Mouse (Mus musculus) left cerebral cortex, postnatal 25 days (tissue): ENCODE data around the gene Crat. TPM values are rescaled to one million over a fixed set of nuclear protein-coding genes. Genes with fewer than 3 reads are reported as not detected.
A peak's percentile ranks its signal among the peaks of the same experiment; 100 is the strongest.
"Not testable (repeated sequence)": the region's sequence is repeated elsewhere in the genome, so short reads cannot be mapped to it uniquely, and the experiment has no call there.

ENCODE experiments used
- DNase-seq, 2 experiments: peaks; one replicate each; pipeline ENCODE4 v3.0.0; 2022; ENCODE audit warnings: low spot score in 2 of 2, mixed read lengths in 1 of 2
- intact Hi-C: fragments of 180-260 bp; cut with DNase I; formaldehyde crosslinking; loops from one replicate; pipeline ENCODE4 v1.15.1; 2025
- total RNA-seq, 2 experiments: library from RNA; stranded (reverse); gene quantifications; 2 replicates each; pipeline ENCODE4 v1.2.3; 2021

Gene Crat
- total RNA-seq, 2 experiments from 2014 or later = 48.4 to 50.7 TPM

DNA sequence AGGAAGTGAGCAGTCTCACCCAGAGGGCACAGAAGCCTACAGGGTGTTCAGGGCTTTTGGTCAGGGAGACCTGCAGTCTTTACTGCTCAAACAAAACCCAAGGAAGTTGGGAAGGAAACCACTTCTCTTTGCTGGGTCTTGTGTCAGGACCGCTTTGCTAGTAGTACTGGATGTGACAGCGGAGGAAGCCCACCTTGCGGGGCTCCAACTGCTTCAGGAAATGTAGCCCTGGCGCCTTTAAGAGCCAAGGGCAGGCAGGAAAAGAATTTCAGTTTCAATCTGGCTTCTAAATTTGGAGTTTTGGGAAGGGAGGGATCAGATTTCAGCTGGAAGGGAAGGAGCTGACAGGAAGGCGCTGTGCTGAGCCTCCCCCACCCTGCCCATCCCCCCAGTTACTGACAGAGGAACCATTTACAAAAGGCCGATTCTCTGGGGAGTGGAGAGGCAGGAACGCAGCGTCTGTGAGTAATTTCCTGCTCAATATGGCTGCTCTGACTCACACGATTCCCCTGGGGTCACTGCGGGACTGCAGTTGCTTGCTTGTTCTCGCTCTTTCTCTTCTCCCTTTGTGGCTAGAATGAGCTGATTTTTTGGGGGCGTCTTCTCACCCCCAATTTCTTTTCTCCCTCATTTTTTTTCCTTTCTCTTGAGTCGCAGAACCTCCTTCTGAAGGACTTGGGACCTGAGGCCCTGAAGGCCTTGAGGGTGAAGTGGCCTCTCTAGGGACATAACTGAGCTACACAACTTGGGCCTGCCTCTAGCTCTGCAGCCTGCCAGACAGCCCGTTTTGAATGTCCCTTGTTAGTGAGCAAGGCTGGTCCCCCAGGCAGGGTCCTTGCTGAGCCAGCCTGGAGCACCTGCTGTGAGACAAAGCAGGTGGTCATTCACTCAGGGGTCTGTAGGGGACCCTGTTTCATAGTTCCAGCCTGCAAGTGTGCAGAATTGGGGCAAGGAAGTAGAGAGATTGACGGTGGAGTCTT is 26.2 kb upstream of the Crat start:
- peak; percentile 70 to 91 for DNase-seq

DNA sequence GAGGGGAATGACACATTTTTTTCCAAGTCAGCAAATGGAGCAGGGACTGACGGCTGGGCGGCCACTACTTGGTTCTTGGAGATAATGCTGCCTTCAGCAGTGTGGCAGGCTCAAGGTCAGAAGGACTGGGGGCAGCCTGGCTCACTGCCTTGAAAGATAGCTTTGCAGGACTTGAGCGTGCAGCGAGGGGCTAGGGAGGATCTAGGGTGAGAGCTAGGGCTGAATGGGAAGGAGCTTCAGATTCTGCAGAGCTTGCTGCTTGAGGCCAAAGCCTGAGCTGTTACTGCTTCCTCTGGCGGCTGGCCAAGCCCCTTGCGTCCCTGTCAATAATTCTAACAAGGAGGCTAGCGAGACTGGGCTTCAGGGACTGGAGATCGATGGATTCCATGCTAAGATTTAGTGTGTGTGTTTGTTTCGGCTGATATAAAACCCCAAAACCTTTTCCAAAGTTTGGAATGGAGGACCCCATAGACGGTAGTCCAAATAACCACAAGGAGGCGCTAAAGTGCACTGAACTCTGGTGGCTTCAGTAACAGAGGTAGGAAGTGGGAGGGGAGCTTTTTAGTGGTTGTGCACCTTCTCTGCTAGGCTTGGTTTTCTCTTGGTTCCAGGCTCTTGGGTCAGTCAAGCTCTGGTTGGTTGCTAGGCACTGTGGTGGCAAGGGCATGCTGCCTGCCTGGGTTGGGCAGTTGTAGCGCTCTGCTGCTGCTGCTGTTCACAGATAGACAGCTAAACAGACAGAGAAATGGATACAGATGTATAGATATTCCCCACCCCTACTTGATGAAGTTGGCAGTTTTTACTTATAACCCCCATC is 25.3 kb upstream of the Crat start:
- DNase-seq = peak; percentile 68 to 80
- intact Hi-C loops = loop anchor here (2.0 kb wide), 1 partner anchor 30 kb away; no protein-coding TSS in a partner anchor

More for the DNA sequence above, 26.2 kb upstream of the Crat start:
- intact Hi-C loops = loop anchor here (2.0 kb wide), 1 partner anchor 29 kb away; no protein-coding TSS in a partner anchor

DNA sequence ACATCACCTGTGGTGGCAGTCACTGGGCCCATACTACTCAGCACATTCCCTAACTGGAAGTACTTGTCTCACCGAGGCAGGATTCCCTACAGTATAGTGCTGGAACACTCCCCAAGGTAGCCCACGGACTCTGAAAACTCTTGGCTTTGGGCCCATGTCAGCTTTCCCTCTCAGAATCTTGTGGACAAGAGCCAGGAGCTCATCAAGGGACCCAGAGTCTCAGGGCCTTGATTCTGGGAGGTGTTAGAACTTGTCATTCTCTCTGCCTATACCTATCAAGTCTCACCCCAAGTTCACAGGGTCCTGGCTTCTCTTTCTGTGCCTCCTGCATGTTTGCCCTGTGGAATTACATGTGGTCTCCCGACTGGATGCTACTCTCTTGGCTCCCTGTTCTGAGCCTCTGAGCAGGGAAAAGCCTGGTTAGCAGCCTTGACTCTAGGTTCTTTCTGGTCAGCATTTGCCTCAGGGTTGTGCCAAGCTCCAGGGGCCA is 24.6 kb upstream of the Crat start:
- intact Hi-C loops = loop anchor here (2.0 kb wide), 1 partner anchor 31 kb away; no protein-coding TSS in a partner anchor
- DNase-seq = no peak

DNA sequence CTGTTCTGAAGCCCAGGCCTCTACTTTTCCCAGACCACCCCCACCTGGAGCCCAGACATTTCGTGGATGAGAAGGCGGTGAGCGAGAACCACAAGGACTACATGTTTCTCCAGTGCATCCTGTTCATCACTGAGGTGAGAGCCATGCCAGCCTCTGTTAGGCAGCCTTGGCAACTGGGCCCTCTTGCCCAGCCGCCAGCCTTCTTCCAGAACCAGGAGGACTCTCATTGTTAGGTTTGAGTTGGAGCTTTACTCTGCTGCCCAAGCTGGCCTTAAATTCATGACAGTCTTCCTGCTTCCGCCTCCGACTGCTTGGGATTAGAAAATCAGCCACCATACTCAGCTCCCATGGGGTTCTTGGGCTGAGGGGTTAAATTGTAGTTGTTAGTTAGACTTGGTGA is 24.0 kb upstream of the Crat start:
- no peak for DNase-seq
- intact Hi-C loops = loop anchor here (2.0 kb wide), 2 partner anchors 31 to 495 kb away; no protein-coding TSS in a partner anchor

DNA sequence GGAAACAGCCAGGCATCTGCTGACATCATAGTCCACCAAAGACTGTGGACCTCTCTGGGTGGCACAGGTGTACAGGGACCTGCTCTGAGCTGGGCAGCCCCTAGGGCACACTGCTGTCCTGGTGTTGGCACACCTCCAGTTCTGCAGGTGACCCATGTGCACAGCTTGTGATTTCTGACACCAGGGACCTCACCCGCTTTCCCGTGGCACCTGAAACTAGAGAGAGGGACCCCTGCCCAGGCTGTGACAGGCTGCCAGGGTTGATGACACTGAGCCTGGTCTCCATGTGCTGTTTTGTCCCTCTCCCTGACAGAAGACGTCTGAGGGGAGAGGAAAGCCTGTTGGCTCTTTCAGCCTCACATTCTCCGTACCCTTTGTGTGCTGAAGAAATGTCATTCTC is 22.2 kb upstream of the Crat start:
- no peak for DNase-seq
- intact Hi-C loops = loop anchor here (2.0 kb wide), 1 partner anchor 497 kb away; no protein-coding TSS in a partner anchor

DNA sequence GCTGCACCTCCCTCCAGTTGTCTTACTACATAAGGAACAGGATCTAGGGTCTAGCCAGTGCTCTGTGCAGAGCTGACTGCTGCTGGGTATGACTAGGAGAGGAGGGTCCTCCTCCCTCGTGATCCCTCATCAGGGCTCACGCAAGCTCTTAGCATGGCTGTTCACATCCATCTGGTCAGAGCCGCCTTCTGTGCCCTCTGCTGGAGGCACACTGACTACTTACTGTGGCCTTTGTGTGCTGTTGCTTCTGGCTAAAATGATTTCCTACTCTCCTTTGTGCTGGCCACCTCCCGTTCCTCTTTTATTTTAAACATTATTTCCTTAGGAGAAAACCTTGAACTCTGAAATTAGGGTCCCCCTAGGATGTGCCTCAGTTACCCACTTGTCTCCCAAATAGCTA is 21.2 kb upstream of the Crat start:
- intact Hi-C loops = loop anchor here (1.0 kb wide), 1 partner anchor 357 kb away; no protein-coding TSS in a partner anchor

DNA sequence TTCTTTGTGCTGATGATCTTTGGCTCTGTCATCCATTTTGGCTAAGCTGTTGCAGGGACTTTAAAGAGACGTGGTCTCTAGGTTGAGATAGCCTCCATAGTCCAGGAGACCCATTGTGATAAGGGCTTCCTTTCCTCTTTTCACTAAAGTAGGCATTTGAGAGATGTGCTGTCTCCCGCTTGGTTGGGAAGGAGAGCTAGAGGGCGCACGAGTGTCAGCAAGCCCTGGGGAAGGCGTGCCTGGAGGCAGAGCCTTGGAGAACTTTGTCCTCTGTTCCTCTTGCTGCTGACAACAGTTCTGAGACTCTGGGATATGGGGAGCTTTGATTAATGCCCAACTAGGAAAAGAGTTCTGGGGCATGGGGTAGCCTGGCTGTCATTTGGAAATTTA is 20.5 kb upstream of the Crat start:
- intact Hi-C loops = loop anchor here (1.0 kb wide), 1 partner anchor 358 kb away; no protein-coding TSS in a partner anchor
- no peak for DNase-seq

More for the DNA sequence above, 21.2 kb upstream of the Crat start:
- DNase-seq = no peak

DNA sequence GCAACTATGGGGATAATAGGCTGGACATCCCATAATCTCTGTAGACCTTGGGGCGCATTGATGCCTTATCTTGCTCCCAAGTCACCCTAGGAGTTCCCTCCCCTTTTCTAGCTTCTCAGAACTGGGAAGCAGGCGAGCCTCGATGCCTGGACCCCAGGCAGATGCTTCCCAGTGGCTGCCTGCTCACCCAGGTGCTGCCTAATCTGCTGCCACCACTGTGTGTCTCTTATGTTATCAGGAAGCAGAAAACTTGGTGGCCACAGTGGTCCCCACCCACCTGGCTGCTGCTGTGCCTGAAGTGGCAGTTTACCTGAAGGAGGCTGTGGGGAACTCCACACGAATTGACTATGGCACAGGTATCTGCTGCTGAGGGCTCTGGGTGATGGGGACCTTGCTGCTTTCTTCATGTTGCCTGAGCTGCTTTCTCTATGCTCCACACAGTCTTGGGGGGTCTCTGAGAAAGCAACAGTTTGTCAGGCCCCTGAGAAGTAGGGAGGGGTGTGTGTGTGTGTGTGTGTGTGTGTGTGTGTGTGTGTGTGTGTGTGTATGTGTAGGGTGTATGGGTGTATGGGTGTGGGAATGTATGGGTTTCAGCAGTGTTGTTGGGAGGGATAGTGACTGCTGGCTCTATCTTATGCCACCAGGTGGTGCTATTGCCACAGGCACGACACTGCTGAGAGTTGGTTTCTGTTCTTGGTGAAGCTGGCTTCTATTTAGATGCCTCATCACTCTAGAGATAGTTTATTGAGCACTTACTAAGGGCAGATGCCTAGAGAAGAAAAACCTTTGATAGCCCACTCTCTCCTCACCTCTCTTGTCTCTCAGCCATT is 19.9 kb upstream of the Crat start:
- intact Hi-C loops = loop anchor here (1.0 kb wide), 1 partner anchor 359 kb away; no protein-coding TSS in a partner anchor
- peak; percentile 77 to 85 for DNase-seq

DNA sequence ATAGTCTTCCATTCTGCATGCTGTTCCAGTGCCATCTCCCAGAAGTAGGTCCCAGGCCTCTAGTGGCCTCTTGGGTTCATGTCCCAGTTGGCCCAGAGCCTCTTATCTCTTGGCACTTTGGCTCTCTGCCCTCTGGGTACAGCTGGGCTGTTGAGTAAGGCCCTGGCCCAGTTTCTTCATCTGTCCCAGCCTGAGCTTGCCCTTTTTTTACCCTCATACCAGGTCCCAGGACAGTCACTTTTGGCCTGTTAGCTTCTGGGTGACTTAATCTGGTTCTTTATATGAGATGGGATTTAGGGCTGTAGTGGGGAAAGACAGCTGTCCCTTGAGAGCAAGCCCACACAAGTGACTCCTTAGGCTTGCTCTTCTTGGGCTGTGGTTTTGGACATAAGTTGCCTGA is 13.5 kb upstream of the Crat start:
- no peak for DNase-seq
- intact Hi-C loops = no loop called here

DNA sequence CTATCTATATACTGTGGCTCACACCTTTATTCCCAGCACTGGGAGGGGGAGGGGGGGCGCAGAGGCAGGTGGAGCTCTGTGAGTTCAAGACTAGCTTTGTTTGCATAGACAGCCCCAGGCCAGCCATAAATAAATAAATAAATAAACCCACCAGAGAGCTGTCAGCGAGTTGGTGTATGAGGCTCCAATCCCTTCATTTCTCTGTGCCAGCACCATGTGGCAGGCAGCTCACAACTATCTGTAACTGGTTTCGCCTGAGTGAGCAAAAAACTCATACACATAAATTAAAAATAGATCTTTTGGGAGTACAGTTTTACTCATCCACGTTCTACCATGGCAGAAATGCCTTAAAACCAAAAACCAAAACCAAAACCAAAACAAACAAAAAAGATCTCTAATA is 5.8 kb upstream of the Crat start:
- intact Hi-C loops = no loop called here
- peak in 1 of 2 experiments; percentile 44 for DNase-seq

DNA sequence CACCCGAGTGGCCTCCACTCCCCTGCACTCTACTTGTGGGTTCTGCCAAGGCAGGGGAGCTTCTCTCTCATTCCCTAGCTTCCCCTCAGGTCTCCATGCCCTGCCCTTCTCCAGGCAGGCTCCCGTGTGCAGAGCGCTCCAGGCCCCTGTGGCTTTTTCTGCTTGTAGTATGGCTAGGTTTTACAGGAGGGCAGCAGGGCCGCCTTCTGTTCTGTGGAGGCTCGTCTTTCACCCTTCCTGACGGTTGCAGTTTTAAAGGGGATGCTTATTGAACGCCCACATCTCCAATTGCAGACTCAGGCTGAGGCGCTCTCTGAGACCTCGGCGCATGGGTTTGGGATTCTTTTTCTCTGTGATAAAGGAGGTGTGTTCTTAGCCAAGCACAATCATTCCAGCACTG is 3.5 kb upstream of the Crat start:
- intact Hi-C loops = no loop called here

DNA sequence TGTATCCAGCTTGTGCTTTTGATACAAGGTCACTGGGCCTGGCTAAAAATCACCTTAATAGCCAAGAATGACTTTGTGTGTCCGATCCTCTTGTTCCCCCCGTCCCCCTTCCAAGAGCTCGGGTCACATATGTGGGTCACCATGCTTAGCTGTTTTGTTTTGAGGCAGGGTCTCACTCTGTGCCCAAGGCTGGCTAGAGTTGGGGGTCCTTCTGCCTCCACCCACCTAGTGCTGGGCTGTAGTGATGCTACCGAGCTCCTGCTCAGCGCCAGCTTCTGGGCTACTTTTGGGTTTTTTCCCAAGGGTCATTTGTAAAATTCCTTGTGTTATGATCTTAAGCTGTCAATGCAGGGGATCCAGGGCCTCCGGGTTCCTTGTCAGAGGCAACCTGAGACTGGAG is 2.6 kb upstream of the Crat start:
- intact Hi-C loops = no loop called here
- no peak for DNase-seq

More for the DNA sequence above, 3.5 kb upstream of the Crat start:
- no peak for DNase-seq

DNA sequence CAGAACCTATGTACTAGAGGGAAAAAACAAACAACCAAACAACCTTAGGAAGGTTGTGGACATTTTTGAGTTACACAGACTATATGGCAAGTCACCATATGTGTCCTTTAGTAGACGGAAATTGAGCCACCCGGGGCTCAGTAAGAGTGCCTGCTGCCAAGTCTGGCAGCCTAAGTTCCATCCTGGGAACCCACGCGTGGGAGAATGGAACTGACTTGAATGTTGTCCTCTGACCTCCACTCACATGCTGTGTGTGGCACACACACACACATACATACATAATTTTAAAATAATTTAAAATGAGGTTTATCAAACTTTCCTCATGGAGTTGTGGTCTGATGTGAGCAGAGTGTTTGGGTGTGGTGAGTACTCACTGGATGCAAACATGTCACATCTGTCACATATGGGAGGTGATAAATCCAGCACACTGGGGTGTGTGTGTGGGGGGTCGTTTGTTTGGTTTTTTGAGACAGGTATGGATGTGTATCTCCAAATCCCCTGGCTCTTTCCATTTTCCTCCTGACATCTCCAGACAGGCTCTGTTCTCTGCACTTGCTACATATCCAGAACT is 2.1 kb upstream of the Crat start:
- DNase-seq = no peak
- intact Hi-C loops = no loop called here

DNA sequence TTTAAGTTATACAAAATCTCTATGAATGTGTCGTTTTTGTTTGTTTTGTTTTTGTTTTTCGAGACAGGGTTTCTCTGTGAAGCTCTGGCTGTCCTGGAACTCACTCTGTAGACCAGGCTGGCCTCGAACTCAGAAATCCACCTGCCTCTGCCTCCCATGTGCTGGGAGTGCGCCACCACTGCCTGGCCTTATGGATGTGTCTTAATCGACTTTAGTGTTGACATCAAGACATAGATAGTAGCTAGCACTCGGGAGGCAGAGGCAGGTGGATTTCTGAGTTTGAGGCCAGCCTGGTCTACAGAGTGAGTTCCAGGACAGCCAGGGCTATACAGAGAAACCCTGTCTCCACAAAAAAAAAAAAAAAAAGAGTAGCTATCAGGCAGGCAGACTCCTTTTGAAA is 1.5 kb upstream of the Crat start:
- DNase-seq, intact Hi-C loops: not testable (repeated sequence)

DNA sequence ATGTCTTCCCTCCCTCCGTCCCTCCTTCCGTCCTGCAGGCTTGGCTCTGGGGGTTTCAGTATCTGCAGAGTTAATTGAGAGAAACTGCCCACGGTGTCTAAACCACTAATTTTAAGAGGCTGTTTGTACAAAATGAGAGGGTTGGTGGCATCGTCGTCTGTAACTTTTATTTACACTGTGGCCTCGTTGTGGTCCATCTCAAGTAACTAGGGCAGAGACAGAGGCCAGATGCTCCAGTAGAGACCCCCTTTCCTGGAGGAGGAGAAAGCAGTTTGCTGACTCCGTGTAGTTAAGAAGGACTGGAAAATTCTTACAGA is 994 bp upstream of the Crat start:
- DNase-seq = no peak
- intact Hi-C loops = no loop called here

DNA sequence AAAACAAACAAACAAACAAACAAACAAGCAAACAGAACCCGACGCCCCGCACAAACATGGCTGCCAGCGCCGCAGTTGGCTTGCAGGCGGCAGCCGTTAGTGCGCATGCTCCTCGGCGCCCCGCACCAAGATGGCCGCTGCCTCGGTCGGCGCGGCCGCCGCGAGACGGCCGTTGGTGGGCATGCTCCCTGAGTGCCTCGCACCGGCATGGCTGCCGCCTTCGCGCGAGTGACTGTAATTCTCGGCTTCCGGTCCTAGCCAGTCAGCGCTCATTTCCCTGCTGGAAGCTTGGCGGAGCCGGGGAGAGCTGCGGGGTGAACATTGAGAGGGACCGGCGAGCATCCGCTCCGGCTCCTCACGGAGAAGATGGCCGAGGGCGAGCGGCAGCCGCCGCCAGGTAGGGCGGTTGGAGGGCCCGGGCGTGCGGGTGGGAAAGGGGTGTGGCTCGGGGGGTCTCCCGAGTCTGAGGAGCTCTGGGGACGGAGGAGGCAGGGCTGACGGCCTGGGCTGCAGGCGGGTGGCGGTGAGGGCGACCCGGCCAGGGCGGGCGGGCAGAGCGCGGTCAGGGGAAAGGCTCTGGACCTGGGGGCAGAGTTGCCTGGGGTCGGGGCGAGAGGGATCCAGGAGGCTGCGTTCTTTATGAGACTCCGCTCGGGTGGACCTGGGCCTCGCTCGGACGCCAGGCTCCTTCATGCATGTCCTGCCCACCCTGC is 479 bp upstream of the Crat start, which contains the start of gene Ptpa:
Gene Ptpa (plus strand): TSS at position 104 of the 713 bp plus-strand sequence.
- DNase-seq = peak; percentile 93 to 94
- intact Hi-C loops = no loop called here

DNA sequence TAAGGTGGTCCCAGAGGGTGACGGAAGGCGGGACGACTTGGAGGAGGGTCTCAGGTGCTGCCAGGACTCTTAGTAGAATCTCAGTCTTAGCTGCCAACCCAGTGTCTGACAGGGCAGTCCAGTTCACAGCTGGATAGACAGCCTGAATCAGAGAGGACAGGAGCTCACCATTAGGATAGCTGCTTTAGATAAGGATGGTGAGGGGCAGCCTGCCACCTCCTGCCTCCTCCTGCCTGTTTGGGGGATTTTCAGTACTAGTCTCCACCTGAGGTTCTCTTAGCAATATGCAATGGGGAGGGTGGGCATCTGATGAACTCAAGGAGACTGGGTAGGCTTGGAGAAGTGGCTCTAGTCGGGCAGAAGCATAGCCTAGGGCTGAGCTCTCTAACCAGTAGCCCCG is 932 bp downstream of the Crat start:
- DNase-seq = no peak
- intact Hi-C loops = no loop called here

DNA sequence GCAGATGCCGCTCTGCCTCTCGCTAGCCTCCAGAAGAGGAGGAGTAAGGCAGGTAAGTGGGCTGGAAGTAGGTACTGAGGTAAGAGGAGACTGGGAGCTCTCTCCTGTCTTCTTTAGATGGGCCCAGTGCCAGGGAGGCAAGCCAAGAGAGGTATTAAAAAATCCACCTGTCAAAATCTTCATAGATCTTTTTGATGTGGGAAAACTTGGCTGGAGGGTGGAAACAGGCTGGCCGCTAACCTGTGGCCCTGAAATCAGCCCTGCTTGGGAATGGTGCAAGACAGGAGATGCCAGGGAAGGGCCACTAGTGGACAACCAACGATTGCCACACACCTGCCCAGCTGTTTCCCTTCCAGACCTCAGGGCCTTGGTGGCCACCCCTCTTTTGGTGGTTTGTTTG is 1.5 kb downstream of the Crat start:
- no peak for DNase-seq
- intact Hi-C loops = no loop called here
